Mouse (Mus musculus): ENCODE measurements at regions not wholly inside any gene's neighbourhood (a gene's known extent, or its start where the extent isn't known, plus 50 kb on each side); places are given as distances from the start of the nearest gene placed in this dataset.

GRCm38 (mm10) chr9:115656994-115657713, 252.1 kb upstream of the Gadl1 start:
- no peak for TF ChIP-seq CTCF (IDR thresholded peaks at IDR 0.05; ENCODE audit: borderline replicate concordance, extremely low read depth, insufficient read depth, insufficient read length)
- no peak for DNase-seq (ENCODE audit: low read depth)

GRCm38 (mm10) chr9:115658477-115658876, 250.8 kb upstream of the Gadl1 start:
- TF ChIP-seq POLR2A (IDR thresholded peaks at IDR 0.05; ENCODE audit: borderline replicate concordance, extremely low read depth, insufficient read depth, insufficient read length, poor library complexity, severe bottlenecking) (no peak), CTCF (IDR thresholded peaks at IDR 0.05; ENCODE audit: borderline replicate concordance, extremely low read depth, insufficient read depth, insufficient read length) (no peak)
- no peak for DNase-seq (ENCODE audit: low read depth)

- no peak for DNase-seq (ENCODE audit: low read depth)
- TF ChIP-seq POLR2A (IDR thresholded peaks at IDR 0.05; ENCODE audit: borderline replicate concordance, extremely low read depth, insufficient read depth, insufficient read length, poor library complexity, severe bottlenecking): no peak
- TF ChIP-seq CTCF (IDR thresholded peaks at IDR 0.05; ENCODE audit: borderline replicate concordance, extremely low read depth, insufficient read depth, insufficient read length): no peak
Observed at GRCm38 (mm10) chr9:115660371-115660770, 248.9 kb upstream of the Gadl1 start.

- TF ChIP-seq POLR2A (IDR thresholded peaks at IDR 0.05; ENCODE audit: borderline replicate concordance, extremely low read depth, insufficient read depth, insufficient read length, poor library complexity, severe bottlenecking): no peak
- TF ChIP-seq CTCF (IDR thresholded peaks at IDR 0.05; ENCODE audit: borderline replicate concordance, extremely low read depth, insufficient read depth, insufficient read length): no peak
- DNase-seq (ENCODE audit: low read depth): peak; percentile 7
Observed at GRCm38 (mm10) chr9:115661834-115662425, 247.3 kb upstream of the Gadl1 start.

- TF ChIP-seq CTCF (IDR thresholded peaks at IDR 0.05; ENCODE audit: borderline replicate concordance, extremely low read depth, insufficient read depth, insufficient read length) (no peak), POLR2A (IDR thresholded peaks at IDR 0.05; ENCODE audit: borderline replicate concordance, extremely low read depth, insufficient read depth, insufficient read length, poor library complexity, severe bottlenecking) (no peak)
- peak; percentile 13 for DNase-seq (ENCODE audit: low read depth)
Observed at GRCm38 (mm10) chr9:115665337-115666004, 243.8 kb upstream of the Gadl1 start.

- no peak for DNase-seq (ENCODE audit: low read depth)
- TF ChIP-seq CTCF (IDR thresholded peaks at IDR 0.05; ENCODE audit: borderline replicate concordance, extremely low read depth, insufficient read depth, insufficient read length) (no peak), POLR2A (IDR thresholded peaks at IDR 0.05; ENCODE audit: borderline replicate concordance, extremely low read depth, insufficient read depth, insufficient read length, poor library complexity, severe bottlenecking) (no peak)
Observed at GRCm38 (mm10) chr9:115666530-115666929, 242.7 kb upstream of the Gadl1 start.

GRCm38 (mm10) chr9:115680703-115681576, 228.3 kb upstream of the Gadl1 start:
- DNase-seq (ENCODE audit: low read depth): peak; percentile 13
- TF ChIP-seq CTCF (IDR thresholded peaks at IDR 0.05; ENCODE audit: borderline replicate concordance, extremely low read depth, insufficient read depth, insufficient read length): no peak
- no peak for TF ChIP-seq POLR2A (IDR thresholded peaks at IDR 0.05; ENCODE audit: borderline replicate concordance, extremely low read depth, insufficient read depth, insufficient read length, poor library complexity, severe bottlenecking)

- DNase-seq (ENCODE audit: low read depth): peak; percentile 53
Observed at GRCm38 (mm10) chr9:115681841-115682240, 227.4 kb upstream of the Gadl1 start.

GRCm38 (mm10) chr9:115683951-115684350, 225.3 kb upstream of the Gadl1 start:
- TF ChIP-seq CTCF (IDR thresholded peaks at IDR 0.05; ENCODE audit: borderline replicate concordance, extremely low read depth, insufficient read depth, insufficient read length): no peak
- no peak for TF ChIP-seq POLR2A (IDR thresholded peaks at IDR 0.05; ENCODE audit: borderline replicate concordance, extremely low read depth, insufficient read depth, insufficient read length, poor library complexity, severe bottlenecking)
- no peak for DNase-seq (ENCODE audit: low read depth)

More at GRCm38 (mm10) chr9:115681841-115682240, 227.4 kb upstream of the Gadl1 start:
- TF ChIP-seq POLR2A (IDR thresholded peaks at IDR 0.05; ENCODE audit: borderline replicate concordance, extremely low read depth, insufficient read depth, insufficient read length, poor library complexity, severe bottlenecking) (no peak), CTCF (IDR thresholded peaks at IDR 0.05; ENCODE audit: borderline replicate concordance, extremely low read depth, insufficient read depth, insufficient read length) (no peak)

- TF ChIP-seq POLR2A (IDR thresholded peaks at IDR 0.05; ENCODE audit: borderline replicate concordance, extremely low read depth, insufficient read depth, insufficient read length, poor library complexity, severe bottlenecking): no peak
- TF ChIP-seq CTCF (IDR thresholded peaks at IDR 0.05; ENCODE audit: borderline replicate concordance, extremely low read depth, insufficient read depth, insufficient read length): no peak
Observed at GRCm38 (mm10) chr9:115686605-115687004, 222.7 kb upstream of the Gadl1 start.

GRCm38 (mm10) chr9:115692837-115693236, 216.4 kb upstream of the Gadl1 start:
- TF ChIP-seq POLR2A (IDR thresholded peaks at IDR 0.05; ENCODE audit: borderline replicate concordance, extremely low read depth, insufficient read depth, insufficient read length, poor library complexity, severe bottlenecking) (no peak), CTCF (IDR thresholded peaks at IDR 0.05; ENCODE audit: borderline replicate concordance, extremely low read depth, insufficient read depth, insufficient read length) (peak; percentile 22; the same call in 1 of the 2 replicates)
- no peak for DNase-seq (ENCODE audit: low read depth)

More at GRCm38 (mm10) chr9:115686605-115687004, 222.7 kb upstream of the Gadl1 start:
- no peak for DNase-seq (ENCODE audit: low read depth)
